Mouse (Mus musculus) liver, embryonic 14.5 days (tissue): ENCODE data around the gene Ppp1r12b. TPM values are rescaled to one million over a fixed set of nuclear protein-coding genes. Genes with fewer than 3 reads are reported as not detected.

Source experiments
- ATAC-seq: fragments of 200-750 bp; cut with Nextera tagmentation; 2 replicates; pipeline ENCODE4 v1.8.0; 2017; ENCODE audit warnings: moderate number of reproducible peaks, mild to moderate bottlenecking, moderate library complexity; ENCODE audit not compliant: insufficient read depth
- DNase-seq, 3 experiments: peaks; one replicate each; pipeline ENCODE4 v3.0.0-alpha.2; 2012 to 2013; ENCODE audit warnings: low read depth in 3 of 3, low spot score in 3 of 3
- H3K27ac ChIP-seq: fragments of 300-500 bp; sonication (generic); 2 replicates; pipeline ENCODE4 v1.5.1; 2014; ENCODE audit warnings: moderate library complexity, mild to moderate bottlenecking, control low read depth, inconsistent platforms
- H3K27me3 ChIP-seq: fragments of 300-500 bp; sonication (generic); 2 replicates; pipeline ENCODE4 v1.6.1; 2014; ENCODE audit warnings: mild to moderate bottlenecking, low read length, moderate library complexity; ENCODE audit not compliant: control insufficient read depth, insufficient read depth
- H3K36me3 ChIP-seq: fragments of 300-500 bp; sonication (generic); replicated peaks from 2 replicates; pipeline ENCODE4 v1.6.1; 2014; ENCODE audit warnings: low read depth; ENCODE audit not compliant: control insufficient read depth, insufficient read depth
- H3K4me1 ChIP-seq, 2 experiments: fragments of 200-500 bp in 1 of 2; fragments of 300-500 bp in 1 of 2; sonication (generic) in 1 of 2; replicated peaks; 2 replicates each; pipeline ENCODE4 v1.6.1; 2012 to 2014; ENCODE audit warnings: antibody characterized with exemption in 1 of 2, inconsistent platforms in 1 of 2, low read length in 1 of 2; ENCODE audit not compliant: control insufficient read depth in 2 of 2, insufficient read depth in 2 of 2
- H3K4me2 ChIP-seq: fragments of 300-500 bp; sonication (generic); 2 replicates; pipeline ENCODE4 v1.6.1; 2014; ENCODE audit warnings: low read depth, mild to moderate bottlenecking, control low read depth, moderate library complexity
- H3K4me3 ChIP-seq, 2 experiments: fragments of 200-500 bp in 1 of 2; fragments of 300-500 bp in 1 of 2; sonication (generic) in 1 of 2; 2 replicates each; pipeline ENCODE4 v1.5.1; 2012 to 2014; ENCODE audit warnings: low read depth in 2 of 2, low read length in 2 of 2, mild to moderate bottlenecking in 2 of 2, control low read depth in 1 of 2, inconsistent platforms in 1 of 2, moderate library complexity in 1 of 2; ENCODE audit not compliant: insufficient read depth in 1 of 2
- H3K9ac ChIP-seq: fragments of 300-500 bp; sonication (generic); replicated peaks from 2 replicates; pipeline ENCODE4 v1.6.1; 2014; ENCODE audit warnings: mild to moderate bottlenecking, control low read depth, moderate library complexity
- H3K9me3 ChIP-seq: fragments of 300-500 bp; sonication (generic); 2 replicates; pipeline ENCODE4 v1.6.1; 2016; ENCODE audit warnings: low read length, mixed read lengths; ENCODE audit not compliant: control insufficient read depth
- CTCF ChIP-seq: IDR thresholded peaks from 2 replicates; pipeline ENCODE4 v1.5.1; 2016; ENCODE audit warnings: antibody characterized with exemption, low read depth, control low read depth
- EP300 ChIP-seq: IDR thresholded peaks from 2 replicates; pipeline ENCODE4 v1.6.1; 2016; ENCODE audit warnings: antibody characterized with exemption, low read depth
- WGBS: fragments of 180-500 bp; shearing (Covaris S2); extraction: QIAGEN DNeasy Blood & Tissue Kit; methylation state at CpG from one replicate; pipeline ENCODE4 v1.1.7; 2014; ENCODE audit not compliant: insufficient replicate concordance; 5-methylcytosine and 5-hydroxymethylcytosine counted together
- polyA plus RNA-seq, 2 experiments: library from polyadenylated mRNA; depleted of rRNA in 1 of 2; stranded (reverse) in 1 of 2; unstranded in 1 of 2; fragments of >200 nt; fragmentation: Nextera tagmentation in 1 of 2; extraction: Ambion mirVana in 1 of 2; gene quantifications; 2 replicates each; pipeline versions ENCODE4 v1.2.1 to v1.2.3; 2012 to 2014

The Ppp1r12b gene
- polyA plus RNA-seq, 2 experiments: 1.6 to 1.7 TPM

DNA sequence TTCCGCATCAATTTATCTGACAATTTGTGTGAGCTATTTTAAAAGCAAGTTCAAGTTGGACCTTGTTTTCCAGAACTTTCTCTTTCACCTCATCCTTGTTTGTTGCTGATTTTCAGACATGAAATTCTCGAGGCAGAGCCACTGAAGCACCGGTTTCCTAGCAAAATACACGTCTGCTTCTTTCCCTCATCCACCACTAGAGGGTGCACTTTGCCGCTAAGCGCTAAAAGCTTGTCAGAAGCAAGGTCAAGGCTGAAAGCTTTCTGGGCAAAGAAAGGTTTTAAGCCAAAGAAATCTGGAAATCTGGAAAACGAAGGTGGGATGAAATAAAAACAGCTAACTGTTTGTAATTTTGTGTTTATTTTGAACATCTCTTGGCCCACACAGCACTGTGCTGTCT, 33.6 kb upstream of the Ppp1r12b start:
- no peaks in the 10 kb centered on the region for H3K4me1 ChIP-seq
- 9% methylated on average over 7 of the region's 7 CpGs for WGBS
- DNase-seq (peak; percentile 37 to 49 (median 41)), ATAC-seq (no peak)
- no peak overlapping the region for H3K4me2 ChIP-seq
- peaks cover 18% of the 10 kb centered on the region for H3K27me3 ChIP-seq
- H3K36me3 ChIP-seq: no peaks in the 10 kb centered on the region
- H3K27ac ChIP-seq: no peak overlapping the region
- no peaks in the 10 kb centered on the region for H3K9me3 ChIP-seq
- H3K9ac ChIP-seq: no peak overlapping the region
- H3K4me3 ChIP-seq: no peak overlapping the region
- TF ChIP-seq CTCF (peak; percentile 89), EP300 (no peak)

GRCm38 (mm10) chr1:134987962-134988341, 32.2 kb upstream of the Ppp1r12b start:
- Histone ChIP-seq H3K9me3 (no peaks in the 10 kb centered on the region), H3K4me2 (peak overlapping the region; percentile 58), H3K36me3 (no peaks in the 10 kb centered on the region), H3K27ac (no peak overlapping the region), H3K9ac (no peak overlapping the region), H3K4me3 (peak overlapping the region; percentile 16 to 34), H3K4me1 (no peaks in the 10 kb centered on the region), H3K27me3 (peaks cover 18% of the 10 kb centered on the region)
- DNase-seq: no peak
- WGBS: 9% methylated on average over 14 of the region's 14 CpGs
- no peak for ATAC-seq
- no peak for TF ChIP-seq EP300
- no peak for TF ChIP-seq CTCF

DNA sequence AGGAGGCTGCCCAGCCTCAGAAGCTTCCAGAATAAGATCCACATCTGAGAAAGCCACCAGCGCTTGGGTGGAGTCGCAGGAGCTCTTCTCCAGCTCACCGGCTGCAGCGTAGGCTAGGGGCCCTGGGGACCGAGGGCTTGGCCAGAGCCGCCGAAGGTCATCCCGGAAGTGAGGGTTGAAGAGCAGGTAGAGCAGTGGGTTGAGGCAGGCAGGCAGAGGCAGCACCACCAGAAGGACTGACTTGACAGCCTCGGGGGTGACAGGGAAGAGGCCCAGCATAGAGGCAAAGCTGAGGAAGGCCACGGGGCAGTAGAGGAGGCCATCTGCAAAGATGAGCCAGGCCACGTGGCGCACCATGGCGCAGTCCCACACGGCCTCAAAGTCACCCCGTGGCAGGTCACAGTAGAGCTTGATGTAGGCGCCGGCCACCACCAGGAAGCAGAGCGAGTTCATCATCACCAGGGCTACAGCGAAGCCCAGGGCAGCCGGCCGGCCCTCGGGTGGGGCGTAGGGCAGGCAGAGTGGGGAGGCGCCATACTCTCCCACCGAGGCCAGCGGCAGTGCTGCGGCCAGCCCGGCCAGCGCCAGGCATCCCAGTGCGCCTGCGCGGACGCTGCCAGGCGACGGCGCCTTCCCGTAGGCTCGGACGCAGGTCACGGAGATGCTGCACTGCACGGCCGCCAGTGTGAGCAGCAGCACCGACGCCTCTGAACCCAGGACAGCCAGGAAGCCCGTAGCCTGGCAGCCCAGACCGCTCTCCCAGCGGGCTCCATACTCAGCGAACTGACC, 31.6 kb upstream of the Ppp1r12b start:
- Histone ChIP-seq H3K9me3 (no peaks in the 10 kb centered on the region), H3K36me3 (no peaks in the 10 kb centered on the region), H3K4me2 (peak overlapping the region; percentile 58), H3K27me3 (peaks cover 18% of the 10 kb centered on the region), H3K4me1 (no peaks in the 10 kb centered on the region), H3K9ac (no peak overlapping the region), H3K4me3 (peak overlapping the region; percentile 16 to 34), H3K27ac (no peak overlapping the region)
- ATAC-seq: no peak
- 24% methylated on average over 47 of the region's 48 CpGs for WGBS
- DNase-seq: no peak
- no peak for TF ChIP-seq EP300

DNA sequence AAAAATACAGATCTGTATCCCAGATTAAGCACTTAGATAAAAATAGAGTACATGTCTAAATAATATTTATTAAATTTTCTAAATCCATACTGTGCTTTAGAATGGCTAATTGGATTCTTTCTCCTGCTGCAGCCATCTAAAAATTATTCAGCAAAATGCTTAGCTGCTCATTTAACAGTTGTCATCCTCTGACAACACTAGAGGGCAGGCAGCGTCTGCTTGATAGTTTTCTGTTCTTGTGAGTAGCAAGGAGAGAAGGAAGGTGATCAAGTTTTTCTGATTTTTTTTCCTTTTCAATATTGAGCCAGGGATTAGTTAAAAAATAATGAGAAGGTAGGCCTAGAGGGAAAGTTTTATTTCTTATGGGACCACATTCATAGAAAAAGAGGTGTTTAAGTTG, 17.2 kb upstream of the Ppp1r12b start:
- ATAC-seq (no peak), DNase-seq (no peak)
- Histone ChIP-seq H3K9me3 (no peaks in the 10 kb centered on the region), H3K27me3 (no peaks in the 10 kb centered on the region), H3K4me1 (no peaks in the 10 kb centered on the region), H3K36me3 (peaks cover 53% of the 10 kb centered on the region), H3K4me2 (no peak overlapping the region), H3K27ac (no peak overlapping the region), H3K9ac (no peak overlapping the region), H3K4me3 (no peak overlapping the region)
- 68% methylated on average over 1 of the region's 1 CpGs for WGBS
- TF ChIP-seq CTCF: no peak
- no peak for TF ChIP-seq EP300

DNA sequence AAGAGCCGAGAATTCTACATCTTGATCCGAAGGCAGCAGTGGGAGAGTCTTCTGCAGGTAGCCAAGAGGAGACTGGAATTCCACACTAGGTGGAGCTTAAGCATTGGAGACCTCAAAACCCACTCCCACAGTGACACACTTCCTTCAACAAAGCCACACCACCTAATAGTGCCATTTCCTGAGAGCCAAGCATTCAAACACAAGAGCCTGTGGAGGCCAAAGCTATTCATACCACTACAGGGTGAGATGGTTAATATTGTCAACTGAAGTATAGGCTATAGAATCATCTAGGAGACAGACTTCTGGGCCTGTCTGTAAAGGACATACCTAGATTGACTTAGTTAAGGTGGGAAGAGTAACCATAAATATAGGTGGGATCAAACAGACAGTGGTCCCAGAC, 9.7 kb upstream of the Ppp1r12b start:
- TF ChIP-seq EP300 (no peak), CTCF (no peak)
- Histone ChIP-seq H3K9me3 (no peaks in the 10 kb centered on the region), H3K4me3 (no peak overlapping the region), H3K9ac (no peak overlapping the region), H3K4me2 (no peak overlapping the region), H3K27me3 (no peaks in the 10 kb centered on the region), H3K27ac (no peak overlapping the region), H3K36me3 (peaks cover 25% of the 10 kb centered on the region), H3K4me1 (peaks cover 7 to 15% of the 10 kb centered on the region in 2 experiments; a peak in 3 of 4 replicates)
- no peak for DNase-seq
- 83% methylated on average over 2 of the region's 2 CpGs for WGBS
- no peak for ATAC-seq
